Comparison of ENCODE assay signal across 1 mouse cellular context in the genomic region with DNA sequence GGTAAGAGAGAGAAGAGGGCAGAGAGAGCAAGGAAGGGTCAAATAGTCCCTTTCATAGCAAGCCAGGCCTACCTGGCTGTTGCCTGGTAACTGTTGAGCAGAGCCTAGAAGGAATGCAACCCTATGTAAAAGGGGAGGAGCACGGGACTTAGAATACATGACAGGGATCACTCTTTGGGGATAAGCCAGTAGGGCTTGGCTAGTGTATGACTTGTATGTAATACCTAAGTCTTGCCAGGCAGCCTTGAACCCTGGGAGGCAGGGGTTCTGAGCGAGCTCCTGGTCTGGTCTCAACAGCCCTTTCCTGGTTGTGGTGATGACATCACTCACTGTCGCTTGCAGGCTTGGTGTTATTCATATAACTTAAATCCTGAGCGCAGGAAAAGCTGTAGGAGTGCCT.
TF ChIP-seq lines count a peak whose summit lies in the region.

No protein-coding gene starts in this region.

TF ChIP-seq in CH12.LX, 34 proteins besides CTCF, POLR2A, EP300 and RAD21 (continued from another document):
- TF ChIP-seq JUN (IDR thresholded peaks at IDR 0.05; ENCODE audit: insufficient read depth, low read depth, low read length) = no peak
- no peak for TF ChIP-seq PAX5 (IDR thresholded peaks at IDR 0.05; ENCODE audit: low read length)
- no peak for TF ChIP-seq ZC3H11A (IDR thresholded peaks at IDR 0.05; ENCODE audit: low read depth, low read length)
TF ChIP-seq in CH12.LX: peak in this region for 0.
